Mouse (Mus musculus): Measurements from ENCODE around the gene Rsph3b. TPM values are rescaled to one million over a fixed set of nuclear protein-coding genes. Genes with fewer than 3 reads are reported as not detected.

Rsph3b gene
- 14.0 TPM for polyA plus RNA-seq (2015; fragmentation: Illumina TruSeq; extraction: RNeasy Lipid Tissue Mini Kit (QIAGEN cat#74804); ENCODE audit: insufficient read depth, low read depth, low replicate concordance)

DNA sequence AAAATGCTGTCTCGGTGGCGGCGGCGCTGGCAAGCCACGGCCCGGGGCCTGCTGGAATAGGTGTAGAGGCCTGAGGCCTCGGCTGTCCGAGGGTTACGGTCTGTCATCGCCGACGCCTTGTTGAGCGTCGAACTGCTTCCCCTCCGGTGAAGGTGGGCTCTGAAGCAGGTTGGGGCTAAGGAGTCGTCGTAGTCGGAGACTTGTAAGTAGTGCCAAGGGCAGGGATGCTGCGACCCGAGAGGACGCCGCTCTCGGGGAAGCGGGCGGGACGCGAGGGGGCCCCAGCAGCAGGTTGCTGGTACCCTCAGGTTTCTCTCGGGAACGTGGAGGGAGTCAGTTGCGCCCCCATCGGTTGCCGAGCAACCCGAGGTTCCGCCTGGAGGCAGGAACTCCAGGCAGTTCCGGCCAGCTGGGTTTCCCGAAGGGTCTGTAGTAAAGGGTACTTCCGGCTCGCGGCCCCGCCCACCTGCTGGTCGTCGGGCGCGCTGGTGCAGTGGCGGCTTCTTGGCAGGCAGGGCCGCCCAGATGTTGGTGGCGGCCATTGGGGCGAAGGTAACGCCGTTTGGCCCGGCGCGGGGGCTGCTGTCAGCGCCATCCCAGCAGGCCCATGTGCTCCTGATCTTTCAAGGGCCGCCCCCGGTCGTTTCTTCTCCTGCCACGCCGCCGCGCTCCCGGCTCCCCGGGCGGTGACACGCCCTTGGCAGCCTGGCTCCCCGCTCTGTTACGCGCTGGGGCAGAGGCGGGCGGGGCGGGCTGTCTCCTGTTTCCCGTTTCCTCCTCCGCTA is at the start of gene Rsph3b:
Gene Rsph3b, minus strand, starts transcription at position 699 of the 785 bp plus-strand sequence.

DNA sequence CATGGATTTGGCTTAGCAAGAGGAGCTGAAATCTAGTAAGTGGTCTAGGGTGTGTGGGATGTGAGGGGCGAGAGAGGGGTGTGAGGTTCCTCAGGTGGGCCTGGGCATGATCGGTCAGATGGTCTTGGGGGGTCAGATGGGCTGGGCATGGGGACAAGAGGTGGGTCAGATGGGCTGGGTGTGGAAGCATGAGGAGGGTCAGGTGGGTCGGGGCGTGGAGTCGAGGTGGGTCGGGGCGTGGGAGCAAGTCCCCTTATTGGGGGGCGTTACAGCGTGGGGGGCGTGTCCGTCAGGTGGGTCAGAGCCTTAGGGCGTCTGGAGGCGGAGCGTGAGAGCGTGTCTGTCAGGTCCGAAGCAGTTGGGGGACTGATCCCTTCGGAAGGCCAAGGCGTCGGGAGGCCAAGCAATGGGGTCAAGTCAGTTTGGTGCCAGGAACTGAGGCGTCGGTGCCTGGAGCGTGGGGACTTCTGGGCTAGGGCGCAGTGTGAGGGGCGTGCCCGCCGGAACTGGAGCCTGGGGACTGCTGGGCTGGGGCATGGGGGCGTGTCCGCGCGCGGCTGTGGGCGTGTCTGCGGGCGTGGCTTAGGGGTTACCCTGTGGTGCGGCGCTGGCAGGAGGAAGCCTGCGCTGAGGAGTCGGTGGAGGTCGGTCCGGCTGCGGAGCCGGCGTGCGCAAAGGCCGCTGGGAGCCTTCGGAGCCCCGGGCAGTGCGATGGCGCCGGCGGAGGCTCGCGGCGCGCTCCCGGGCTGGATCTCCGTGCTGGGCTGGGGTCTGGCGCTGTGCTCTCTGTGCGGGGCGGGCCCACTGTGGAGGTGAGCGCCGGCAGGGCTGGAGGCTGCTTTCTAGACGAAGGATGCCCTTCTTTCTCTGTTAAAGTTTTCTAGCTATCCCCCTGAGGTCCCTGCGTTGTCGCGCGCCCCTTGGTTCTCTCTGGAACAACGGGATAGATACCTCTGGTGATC is 30.1 kb upstream of the Rsph3b start, which contains the start of gene Gm49721:
Gene Gm49721, plus strand, starts transcription at position 618 of the 962 bp plus-strand sequence.

DNA sequence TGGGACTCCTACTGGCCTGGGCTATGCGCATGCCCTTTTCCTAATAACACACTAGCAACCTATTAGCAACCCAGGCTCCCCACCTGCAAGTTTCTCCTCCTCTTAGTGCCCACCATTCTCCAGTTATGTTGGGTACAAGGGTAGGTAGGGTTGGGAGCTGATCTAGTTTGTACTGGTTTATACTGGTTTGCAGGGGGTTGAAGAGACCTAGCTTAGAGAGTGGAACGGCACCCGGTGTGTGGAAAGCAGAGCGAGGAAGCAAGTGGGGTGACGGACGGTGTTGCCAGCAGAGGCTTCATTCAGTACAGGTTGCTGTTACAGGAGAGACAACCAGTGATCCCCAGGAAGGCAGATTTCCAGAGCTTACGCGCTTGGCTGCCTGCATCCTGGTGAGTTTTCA is 21.9 kb upstream of the Rsph3b start, which contains the start of gene Rnaset2b:
Gene Rnaset2b, plus strand, starts transcription at position 301 of the 400 bp plus-strand sequence.

DNA sequence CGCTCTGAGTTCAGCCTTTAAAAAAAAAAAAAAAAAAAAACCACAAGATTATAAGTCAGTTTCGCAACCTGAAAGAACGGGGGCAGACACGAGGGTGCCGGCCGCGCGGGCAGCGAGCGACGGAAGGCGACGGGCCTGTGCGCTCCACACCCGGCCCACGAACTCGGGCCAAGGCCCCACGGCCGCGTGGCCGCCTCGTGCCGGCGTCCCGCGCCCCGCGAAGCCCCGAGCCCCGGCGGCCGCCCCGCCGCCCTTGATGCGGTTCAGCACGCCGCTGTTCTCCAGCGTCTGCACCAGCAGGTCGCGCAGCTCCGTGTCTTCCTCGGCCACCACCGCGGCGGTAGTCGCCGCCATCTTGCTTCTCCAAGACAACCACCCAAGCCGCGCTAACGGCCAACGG is 12.3 kb upstream of the Rsph3b start, which contains the start of gene Tagap1:
Gene Tagap1, minus strand, starts transcription at position 381 of the 400 bp plus-strand sequence.

Other genes starting within 250 kb of the Rsph3b start
- 13.5 TPM for gene Ezr, start 165.9 kb downstream of the Rsph3b start, polyA plus RNA-seq (2015; fragmentation: Illumina TruSeq; extraction: RNeasy Lipid Tissue Mini Kit (QIAGEN cat#74804); ENCODE audit: insufficient read depth, low read depth, low replicate concordance)
- 8.9 TPM for gene Tagap1, start 12.5 kb upstream of the Rsph3b start, polyA plus RNA-seq (2015; fragmentation: Illumina TruSeq; extraction: RNeasy Lipid Tissue Mini Kit (QIAGEN cat#74804); ENCODE audit: insufficient read depth, low read depth, low replicate concordance)
- 75.1 TPM for gene Rnaset2b, start 22.0 kb upstream of the Rsph3b start, polyA plus RNA-seq (2015; fragmentation: Illumina TruSeq; extraction: RNeasy Lipid Tissue Mini Kit (QIAGEN cat#74804); ENCODE audit: insufficient read depth, low read depth, low replicate concordance)
- not detected for gene Gm49721, start 30.2 kb upstream of the Rsph3b start, polyA plus RNA-seq (2015; fragmentation: Illumina TruSeq; extraction: RNeasy Lipid Tissue Mini Kit (QIAGEN cat#74804); ENCODE audit: insufficient read depth, low read depth, low replicate concordance)
- gene Gm1604a, start 76.9 kb upstream of the Rsph3b start, polyA plus RNA-seq (2015; fragmentation: Illumina TruSeq; extraction: RNeasy Lipid Tissue Mini Kit (QIAGEN cat#74804); ENCODE audit: insufficient read depth, low read depth, low replicate concordance), result not detected
- 5.1 TPM for gene Rps6ka2, start 221.4 kb upstream of the Rsph3b start, polyA plus RNA-seq (2015; fragmentation: Illumina TruSeq; extraction: RNeasy Lipid Tissue Mini Kit (QIAGEN cat#74804); ENCODE audit: insufficient read depth, low read depth, low replicate concordance)

Data from pancreas, adult 10 weeks (tissue).